Mouse (Mus musculus) lung, postnatal 36 days (tissue): Measurements from ENCODE around the gene Nod1.

Experiments
- DNase-seq: peaks from one replicate; pipeline ENCODE4 v3.0.0; 2022; ENCODE audit warnings: mixed read lengths

The Nod1 gene

DNA sequence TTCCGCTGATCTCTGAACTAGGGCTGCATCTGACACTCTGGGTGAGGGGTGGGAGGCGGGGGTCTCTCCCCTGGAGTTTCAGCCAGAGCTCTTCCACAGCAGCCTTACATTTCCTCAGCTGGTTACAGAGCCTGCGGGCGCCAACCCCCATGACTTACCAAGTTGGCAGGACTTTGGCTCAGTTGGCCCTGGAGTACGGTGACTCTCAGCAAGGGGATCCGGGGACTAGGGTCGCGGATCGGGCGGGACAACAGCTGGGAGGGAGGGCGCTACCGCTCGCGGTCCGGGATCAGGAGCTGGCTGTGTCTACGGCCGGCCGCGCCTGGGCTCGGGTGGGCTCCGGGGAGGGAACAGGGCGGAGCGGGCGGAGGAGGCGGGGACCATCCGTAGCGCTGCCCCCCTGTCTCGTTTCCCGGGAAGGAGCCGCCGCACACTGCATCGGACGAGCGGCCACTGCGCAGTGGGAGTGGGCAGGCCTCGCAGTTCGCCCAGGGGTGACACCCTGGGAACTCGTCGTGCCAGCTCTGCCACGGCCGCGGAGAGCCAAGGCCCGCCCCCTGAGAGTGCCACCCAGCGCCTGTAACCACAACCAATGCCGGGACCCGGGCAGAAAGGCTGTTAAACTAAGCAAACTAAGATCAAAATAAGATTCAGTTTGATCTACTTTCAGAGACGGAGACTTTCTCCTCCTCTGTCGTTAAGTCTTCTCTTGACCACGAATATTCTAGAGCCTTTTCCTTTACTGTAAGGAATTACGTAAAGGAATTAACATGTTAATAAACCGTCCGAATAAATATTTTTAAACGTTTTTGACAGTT lies at the start of gene Nod1:
Gene Nod1 (minus strand): TSS at position 502 of the 818 bp plus-strand sequence.
- DNase-seq, result peak; percentile 93

DNA sequence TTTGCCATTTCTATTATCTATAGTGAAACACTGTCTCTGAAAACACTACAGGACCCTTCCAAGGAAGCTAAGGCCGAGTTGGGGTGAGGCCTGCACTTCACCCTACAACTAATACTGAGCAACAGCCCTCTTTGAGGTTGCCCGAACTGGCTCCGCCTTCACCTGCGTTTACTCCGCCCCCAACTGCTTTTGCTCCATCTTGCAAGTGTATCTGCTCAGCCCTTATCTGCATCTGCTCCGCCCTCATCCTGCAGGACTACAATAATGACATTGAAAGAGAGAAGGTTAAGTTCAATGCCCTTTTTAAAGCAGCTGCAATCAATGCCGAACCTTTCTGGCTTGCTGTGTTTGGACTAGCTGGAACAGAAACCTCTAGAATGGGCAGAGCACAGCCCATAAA lies 49.4 kb upstream of the Nod1 start:
- no peak for DNase-seq

DNA sequence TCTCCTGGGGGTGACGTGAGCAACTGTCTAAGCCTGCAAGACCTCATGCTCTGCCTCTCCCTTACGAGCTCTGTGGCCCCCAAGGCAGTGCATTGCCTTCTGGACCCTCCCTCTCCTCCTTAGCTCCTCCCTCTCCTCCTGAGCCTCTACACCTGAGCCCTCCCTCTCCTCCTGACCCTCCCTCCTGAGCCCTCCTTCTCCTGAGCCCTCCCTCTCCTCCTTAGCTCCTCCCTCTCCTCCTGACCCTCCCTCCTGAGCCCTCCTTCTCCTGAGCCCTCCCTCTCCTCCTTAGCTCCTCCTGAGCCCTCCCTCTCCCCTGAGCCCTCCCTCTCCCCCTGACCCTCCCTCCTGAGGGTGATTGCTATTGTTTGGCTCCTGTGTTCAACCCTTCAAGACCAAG lies 46.0 kb upstream of the Nod1 start:
- no peak for DNase-seq

DNA sequence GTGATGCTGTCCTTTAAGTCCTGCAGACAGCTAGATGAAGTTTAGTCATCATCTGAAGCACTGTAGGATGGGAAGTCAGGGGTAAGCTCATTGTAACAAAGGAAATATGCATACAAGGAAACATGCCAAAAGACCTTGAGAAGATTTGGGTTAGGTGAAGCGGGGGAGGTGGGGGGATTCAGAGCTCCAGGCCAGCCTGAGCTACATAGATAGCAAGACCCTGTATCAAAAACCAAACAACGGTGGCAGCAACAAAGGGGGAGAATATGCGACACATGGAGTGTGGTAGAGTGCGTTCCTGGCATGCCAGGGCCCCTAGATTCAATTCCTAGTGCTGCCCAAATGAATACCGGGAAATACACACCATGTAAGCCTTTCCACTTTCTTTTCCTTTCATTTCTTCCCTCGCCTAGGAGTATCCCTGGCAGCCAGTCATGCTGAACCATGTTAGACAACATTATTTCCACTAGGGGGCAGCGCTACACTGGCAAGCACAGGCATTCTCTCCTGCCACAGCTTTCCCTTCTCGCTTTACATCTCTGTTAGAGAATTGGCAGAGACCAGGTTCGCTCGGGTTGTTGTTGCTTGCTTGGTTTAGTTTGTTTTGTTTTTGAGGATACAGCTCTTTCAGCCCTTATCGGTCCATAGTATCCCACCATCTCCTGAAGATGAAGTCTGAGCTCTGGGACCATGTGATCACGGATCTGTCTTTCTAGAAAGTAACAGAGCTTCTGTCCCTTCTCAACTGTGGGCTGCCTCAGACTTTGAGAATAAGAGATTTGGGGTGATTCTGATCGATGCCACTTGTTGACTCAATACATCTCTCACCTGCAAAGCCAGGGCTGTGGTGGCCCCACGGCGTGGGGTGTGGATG lies 44.5 kb upstream of the Nod1 start:
- peak; percentile 86 for DNase-seq

DNA sequence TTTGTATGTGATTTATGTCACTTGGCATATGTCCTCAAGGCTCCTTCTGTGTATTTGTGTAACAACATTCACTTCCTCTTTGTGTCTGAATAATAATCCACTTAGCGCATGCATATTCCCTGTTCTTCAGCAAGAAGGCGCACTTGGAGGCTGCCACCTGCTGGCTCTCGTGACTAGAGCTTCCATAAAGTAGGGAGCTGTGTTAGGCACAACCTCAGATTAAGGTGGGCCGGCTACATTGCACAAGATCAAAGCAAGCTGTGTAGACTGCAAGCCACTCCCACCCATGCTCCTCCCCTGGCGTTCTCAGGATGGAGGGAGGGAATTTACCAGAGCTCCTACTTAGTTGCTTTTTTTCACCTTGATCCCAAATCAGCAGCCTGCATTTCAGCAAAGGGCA lies 43.8 kb upstream of the Nod1 start:
- DNase-seq, result peak; percentile 83

DNA sequence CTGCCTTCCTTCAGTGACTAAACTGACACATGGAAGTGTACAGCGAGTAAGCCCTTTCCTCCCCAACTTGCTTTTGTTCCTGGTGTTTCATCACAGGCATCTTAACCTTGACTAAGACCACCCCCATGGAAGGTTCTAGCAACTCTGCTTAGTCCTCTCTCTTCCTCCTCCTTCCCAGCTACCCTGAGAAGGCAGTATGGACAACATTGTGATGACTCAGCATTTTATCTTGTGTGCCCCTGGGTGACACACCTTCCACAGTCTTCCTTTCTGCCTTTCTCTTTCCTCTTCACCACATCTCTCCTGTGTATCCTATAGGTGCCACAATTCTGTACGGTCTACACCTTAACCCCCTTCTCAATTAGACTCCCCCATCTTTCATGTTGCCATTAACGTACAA lies 41.8 kb upstream of the Nod1 start:
- no peak for DNase-seq

DNA sequence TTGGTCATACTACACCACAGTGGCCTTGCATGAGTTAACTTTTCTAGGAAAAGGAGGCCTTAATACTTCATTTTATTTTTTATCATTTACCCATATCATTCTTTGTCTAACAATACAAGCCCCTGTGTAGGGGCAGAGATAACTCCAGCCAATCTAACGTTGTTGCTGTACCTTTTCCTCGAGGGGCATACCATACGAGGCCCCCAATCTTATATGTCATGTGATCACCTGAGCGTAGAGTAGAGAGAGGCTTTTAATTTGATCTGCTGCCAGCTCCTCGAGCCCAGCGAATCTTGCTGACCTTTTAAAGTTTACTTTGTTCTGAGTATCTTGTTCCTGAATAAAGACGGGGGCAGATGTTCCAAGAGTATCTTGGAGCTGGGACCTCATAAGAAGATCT lies 40.1 kb upstream of the Nod1 start:
- no peak for DNase-seq

DNA sequence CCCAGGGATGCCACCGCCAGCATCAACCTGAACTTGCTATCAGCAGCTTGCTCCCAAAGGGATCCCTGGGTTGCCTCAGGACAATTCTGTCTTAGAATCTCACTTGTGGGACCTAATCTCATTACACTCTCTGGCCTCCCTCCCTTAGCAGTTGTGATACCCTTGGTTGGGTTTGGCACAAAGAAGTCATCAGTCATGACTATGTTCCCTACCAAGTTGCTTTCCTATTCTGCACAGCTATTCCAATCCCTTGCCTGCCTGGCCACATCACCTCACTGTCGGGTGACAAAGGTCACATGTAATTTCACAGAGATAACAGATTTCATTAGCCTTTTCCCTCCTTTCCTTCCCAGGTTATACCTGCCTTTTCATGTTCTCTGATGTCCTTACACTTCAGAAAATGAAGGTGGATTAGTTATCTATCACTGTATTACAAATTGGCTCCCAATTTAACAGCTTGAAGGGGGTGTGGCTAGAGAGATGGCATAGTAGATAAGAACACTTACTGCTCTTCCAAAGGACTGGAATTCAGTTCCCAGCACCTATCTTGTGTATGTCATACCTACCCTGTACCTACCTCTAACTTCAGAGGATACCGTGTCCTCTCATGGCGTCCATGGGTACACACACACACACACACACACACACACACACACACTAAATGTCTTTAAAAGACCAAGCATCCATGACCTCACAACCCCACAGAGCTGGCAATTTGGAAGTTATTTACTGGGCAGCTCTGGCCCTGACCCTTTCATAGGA lies 38.1 kb upstream of the Nod1 start:
- no peak for DNase-seq

DNA sequence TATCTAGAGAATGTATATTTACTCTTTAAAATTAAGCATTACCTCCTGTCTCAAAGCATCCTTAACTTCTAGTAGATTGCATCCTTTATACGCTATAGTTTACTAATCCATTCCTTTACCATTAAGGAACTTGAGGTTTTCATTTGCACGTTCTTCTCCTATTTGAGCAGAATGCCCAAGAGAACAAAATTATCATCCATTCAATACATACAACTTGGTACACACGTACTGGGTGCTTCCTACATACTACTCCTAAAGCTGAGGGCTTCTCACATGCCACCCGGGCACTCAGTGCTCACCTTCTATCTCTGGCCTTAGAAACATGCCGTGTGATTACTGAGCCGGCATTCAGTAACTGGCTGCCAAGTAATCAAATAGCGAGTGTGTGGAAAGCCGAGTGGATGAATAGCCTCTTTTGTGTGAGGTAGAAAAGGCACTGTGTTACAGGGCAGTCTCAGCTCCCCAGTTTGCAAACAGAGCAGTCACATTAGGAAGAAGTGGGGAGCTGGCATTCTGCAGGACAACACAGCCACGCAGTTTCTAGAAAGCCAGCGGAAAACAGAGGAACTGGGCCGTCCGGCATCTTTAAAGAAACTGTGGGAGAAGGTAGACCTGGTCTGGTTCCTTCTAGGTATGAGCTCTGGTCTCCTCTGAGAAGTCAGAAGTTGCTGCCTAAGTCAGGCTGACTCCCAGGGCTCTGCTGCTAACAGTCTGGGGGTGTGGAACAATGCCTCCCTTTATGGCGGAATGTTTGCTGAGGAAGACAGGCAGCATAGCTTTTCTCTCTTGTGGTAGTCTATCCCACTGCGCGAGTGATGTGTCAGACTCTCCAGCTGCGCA lies 37.2 kb upstream of the Nod1 start:
- DNase-seq, result no peak

DNA sequence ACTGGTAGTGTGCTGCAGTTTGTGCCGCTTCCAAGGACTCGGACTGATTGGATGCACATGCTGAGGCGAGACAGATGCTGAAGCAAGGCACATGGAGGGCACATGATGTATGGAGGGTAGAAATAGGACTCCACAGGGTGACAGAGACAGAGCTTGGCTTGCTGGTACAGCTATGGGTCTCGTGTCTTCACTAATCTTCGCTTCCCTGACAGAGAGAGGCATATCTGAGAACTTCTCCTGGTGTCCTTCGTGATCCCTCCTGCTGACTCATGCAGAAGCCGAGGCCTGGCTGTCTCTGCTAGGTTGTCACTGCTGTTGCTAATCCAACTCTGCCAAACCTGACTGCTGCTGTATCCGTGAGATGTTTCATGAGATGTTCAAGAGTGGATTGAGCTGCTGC lies 36.0 kb upstream of the Nod1 start:
- no peak for DNase-seq

DNA sequence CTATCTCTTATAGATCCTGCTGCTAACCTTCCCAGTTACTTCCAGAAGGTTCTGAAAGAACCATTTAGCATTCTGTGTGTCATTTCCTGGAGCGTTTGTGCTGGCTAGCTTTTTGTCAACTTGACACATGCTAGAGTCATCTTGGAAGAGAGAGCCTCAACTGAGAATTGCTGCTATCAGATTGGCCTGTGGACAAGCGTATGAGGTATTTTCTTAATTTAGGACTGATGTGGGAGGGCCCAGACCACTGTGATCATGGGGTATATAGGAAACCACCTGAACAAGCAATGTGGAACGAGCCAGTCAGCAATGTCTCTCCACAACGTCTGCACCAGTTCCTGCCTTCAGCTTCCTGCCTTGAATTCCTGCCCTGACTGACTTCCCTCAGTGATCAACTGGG lies 31.1 kb upstream of the Nod1 start:
- no peak for DNase-seq

DNA sequence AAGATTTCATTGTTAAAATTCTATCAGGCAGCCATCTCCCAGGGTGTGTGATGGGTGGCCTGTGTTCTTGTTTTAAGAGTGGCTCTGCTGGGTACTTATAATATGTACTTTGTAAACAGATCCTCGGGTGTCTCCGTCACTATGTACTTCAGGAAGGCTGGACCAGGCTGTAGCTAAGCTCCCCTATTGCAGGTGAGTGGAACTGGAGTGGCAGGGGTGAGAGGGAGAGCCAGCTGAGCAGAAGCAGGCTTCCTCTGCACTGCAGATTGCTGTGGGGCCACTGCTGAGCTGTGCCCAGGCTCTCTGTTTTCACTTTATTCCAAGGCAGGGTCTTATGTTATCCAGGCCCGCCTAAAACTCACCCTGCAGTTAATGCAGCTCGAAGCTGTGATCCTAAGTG lies 30.0 kb upstream of the Nod1 start:
- DNase-seq, result peak; percentile 21

DNA sequence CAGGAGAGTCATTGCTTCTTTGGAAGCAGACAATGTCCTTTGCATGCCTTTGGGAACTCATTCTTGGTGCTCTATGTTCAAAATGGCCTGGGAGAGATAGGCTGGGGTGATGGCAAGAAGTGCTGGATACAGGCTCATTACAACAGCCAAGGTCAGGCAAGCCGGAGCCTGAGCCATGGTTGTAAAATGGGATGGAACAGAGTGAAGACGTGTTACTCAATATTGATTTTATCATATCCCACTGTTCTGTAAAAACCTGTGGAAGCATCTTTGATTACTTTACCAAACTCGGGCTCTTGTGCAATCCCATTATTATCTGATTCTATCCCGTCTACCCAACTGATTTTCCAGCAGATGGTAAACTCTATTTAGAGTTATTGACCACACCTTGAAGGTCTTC lies 28.9 kb upstream of the Nod1 start:
- no peak for DNase-seq

DNA sequence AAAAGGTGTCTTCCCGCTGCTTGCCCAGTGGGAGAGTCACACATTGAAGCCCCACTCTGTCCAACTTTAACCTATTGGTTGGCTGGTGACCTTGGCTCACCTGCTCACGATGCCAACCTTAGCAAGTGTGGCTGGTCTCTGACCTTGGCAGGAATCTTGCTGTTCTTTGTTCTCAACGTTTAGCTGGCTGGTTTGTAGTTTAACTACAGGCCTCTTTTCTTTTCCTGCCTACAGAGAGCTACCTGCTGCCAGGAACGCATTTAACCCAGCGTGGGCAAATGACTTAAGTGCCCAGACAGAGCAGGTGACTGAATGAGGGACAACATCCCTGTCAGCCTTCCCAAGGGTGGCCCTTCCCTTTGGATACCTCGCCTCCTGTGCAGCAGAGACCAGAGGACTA lies 25.3 kb upstream of the Nod1 start:
- DNase-seq, result no peak

DNA sequence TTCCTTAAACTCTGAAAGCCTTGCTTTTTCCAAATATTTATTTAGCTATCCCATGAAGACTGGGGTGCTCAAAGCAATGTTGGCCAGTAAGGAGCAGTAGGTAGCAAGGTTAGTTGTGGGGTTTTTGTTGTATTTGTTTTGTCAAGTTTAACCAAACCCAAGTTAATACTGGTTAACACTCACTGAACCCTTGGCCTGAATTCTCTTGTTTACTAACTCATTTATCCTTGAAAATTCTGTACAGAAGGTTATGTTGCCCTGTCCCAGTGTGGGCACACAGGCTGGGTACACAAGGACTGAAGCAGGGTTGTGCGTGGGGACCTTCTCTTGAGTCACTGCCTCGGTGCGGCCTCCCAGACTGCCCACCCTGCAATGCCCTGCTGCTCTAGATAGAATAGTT lies 23.9 kb upstream of the Nod1 start:
- no peak for DNase-seq

DNA sequence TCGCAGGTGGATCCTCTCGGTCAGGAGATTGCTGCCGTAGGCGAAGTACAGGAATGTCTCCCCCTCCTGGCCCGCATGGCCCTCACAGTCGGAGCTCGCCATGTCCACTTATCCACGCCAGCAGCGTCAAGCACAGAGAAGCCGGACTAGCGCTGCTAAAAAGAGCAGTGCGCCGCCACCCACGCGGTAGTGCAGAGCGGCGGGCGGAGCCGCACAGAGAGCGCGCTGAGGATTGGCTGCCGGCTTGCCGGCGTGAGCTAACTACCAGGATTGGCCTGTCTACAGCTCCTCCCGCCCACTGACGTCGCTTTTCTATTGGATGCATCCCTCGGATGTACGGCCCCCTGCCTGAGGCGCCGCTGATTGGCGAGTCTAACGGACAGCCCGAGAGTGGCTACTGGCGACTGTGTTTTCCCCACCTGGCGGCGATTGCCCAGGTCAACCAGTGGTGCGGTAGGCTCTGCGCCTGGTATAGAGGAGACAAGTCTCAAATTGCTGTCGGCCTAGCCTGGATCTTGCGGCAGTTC lies 20.4 kb upstream of the Nod1 start, which contains the start of gene Ggct:
Gene Ggct (minus strand): TSS at position 217 of the 527 bp plus-strand sequence.
- peak; percentile 99 for DNase-seq

DNA sequence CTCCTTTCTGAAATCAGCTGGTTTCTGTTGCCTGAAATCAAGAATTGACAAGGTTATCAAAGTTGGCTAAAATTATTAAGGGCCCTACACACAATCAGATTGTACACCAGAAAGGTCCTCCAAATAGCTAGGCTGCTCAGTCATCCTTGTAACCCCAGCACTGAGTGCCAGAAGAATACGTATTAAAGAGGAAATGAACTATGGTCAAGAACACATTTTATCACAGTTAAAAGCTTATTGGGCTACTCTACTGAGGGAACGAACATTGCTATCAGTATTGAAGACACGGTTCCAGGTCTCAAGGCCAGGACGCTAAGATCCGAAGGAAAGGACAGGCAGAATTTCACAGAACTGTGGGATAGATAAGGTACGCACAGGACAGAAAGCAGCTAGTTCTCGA lies 19.7 kb upstream of the Nod1 start:
- DNase-seq, result no peak

DNA sequence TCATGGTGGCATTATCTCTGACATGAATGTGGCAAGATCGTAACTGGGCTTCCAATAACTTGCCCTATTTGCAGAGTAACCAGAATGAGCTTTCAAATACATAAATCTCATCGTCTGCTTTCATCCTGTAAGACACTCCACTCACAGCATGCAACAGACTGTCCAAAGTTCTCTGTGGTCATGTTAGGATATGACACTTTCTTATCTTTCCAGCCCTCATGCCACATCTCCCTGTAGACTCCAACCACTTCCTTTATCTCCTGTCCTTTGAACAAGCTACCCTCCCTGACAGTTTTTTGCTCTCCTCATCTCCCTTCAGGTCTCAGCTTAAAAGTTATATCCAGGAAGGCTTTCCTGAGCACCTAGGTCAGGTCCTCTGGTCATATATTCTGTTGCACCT lies 18.8 kb upstream of the Nod1 start:
- DNase-seq, result no peak

DNA sequence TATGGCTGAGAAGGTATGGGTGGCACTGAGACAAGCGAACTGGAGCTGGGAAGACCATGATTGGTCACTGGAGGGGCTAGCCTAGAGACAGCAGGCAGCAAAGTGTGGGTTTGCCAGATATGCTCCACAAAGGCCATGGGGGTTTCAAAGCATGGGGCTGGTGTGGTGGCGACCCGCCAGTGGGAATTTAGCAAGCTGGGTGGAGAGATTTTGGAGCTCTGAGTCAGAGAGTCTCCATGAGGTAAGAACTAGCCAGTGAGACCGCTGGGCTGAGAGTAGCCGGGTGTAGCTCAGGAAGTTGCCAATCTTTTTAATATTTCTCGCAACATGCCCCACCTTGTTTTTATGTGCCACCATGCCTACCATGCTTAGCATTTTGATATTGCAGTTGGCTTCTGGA lies 15.7 kb upstream of the Nod1 start:
- no peak for DNase-seq

DNA sequence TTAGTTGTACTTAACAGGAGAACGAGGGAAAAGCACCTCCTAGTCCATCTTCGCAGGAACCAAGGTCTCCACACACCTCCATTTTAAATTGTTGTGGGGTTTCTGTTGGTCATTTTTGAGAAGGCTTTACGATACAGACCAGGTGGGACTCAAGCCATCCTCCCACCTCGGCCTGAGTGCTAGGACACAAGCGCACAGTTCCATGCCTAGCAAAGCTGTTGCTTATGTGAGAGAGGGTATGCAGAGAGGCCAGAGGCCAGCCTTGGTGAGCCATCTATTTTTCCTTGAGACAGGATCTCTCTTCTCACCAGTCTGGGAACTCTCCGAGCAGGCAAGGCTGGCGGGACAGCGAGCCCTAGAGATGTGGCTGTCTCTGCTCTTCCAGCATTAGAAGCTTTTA lies 11.7 kb upstream of the Nod1 start:
- DNase-seq, result no peak

DNA sequence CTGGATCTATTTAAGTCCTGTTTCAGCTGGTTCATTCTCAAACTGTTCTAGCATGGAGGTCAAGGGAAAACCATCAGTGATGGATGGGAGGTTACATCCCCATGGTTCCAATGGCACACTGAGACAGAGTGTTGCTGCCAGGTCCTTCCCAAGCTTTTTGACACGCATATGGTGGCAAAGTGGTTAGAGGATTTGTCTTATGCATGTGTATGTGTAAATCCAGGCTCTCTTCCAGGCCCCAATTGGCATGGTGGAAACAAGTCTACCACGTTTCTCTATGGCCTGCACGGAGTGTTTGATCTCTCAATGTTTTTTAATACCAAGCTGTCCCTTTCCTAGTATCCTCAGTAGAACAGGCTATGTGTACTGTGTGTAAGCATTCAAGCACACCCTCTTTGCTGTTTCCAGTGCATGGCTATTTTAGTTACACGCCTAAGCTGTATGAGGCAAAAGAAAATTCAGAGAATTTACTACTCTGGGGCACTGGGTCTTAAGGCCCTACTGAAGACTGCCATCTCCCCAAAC lies 11.2 kb upstream of the Nod1 start:
- DNase-seq, result no peak

DNA sequence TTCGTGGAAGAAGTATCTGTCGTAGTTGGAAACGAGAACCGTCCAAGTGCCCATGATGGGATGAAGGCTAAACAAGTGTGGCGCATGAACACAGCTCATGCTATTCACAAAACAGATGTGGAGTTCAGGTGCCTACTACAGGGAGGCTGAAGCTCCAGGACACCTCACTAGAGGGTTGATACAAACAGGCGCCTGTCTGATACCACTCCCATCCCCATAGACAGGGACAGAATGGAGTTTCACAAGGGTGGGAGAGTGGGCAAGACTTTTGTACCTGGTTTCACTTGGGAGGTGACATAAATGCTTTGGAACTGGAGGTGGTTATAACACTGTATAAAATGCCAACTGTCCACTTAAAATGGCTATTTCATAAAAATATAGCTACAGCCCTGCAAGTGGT lies 7.0 kb upstream of the Nod1 start:
- no peak for DNase-seq
